Mouse (Mus musculus) forebrain, postnatal 0 days (tissue): ENCODE measurements around the gene Pianp. TPM values are rescaled to one million over a fixed set of nuclear protein-coding genes. Genes with fewer than 3 reads are reported as not detected.

Source experiments
- ATAC-seq: fragments of 200-750 bp; cut with Nextera tagmentation; 2 replicates; pipeline ENCODE4 v1.8.0; 2017; ENCODE audit warnings: mild to moderate bottlenecking, moderate library complexity
- DNase-seq: peaks from one replicate; pipeline ENCODE4 v3.0.0-alpha.2; 2015
- H3K27ac ChIP-seq: fragments of 300-500 bp; sonication (generic); 2 replicates; pipeline ENCODE4 v1.5.1; 2014; ENCODE audit warnings: low read depth, mild to moderate bottlenecking, antibody characterized with exemption, low read length, moderate library complexity, mixed read lengths
- H3K27me3 ChIP-seq: fragments of 300-500 bp; sonication (generic); 2 replicates; pipeline ENCODE4 v1.6.1; 2014; ENCODE audit warnings: mild to moderate bottlenecking, low read length, mixed read lengths; ENCODE audit not compliant: insufficient read depth
- H3K36me3 ChIP-seq: fragments of 300-500 bp; sonication (generic); 2 replicates; pipeline ENCODE4 v1.6.1; 2014; ENCODE audit warnings: mild to moderate bottlenecking, moderate library complexity; ENCODE audit not compliant: insufficient read depth
- H3K4me1 ChIP-seq: fragments of 300-500 bp; sonication (generic); 2 replicates; pipeline ENCODE4 v1.6.1; 2014; ENCODE audit warnings: antibody characterized with exemption; ENCODE audit not compliant: insufficient read depth
- H3K4me2 ChIP-seq: fragments of 300-500 bp; sonication (generic); 2 replicates; pipeline ENCODE4 v1.6.1; 2014; ENCODE audit warnings: low read depth, mild to moderate bottlenecking, moderate library complexity
- H3K4me3 ChIP-seq: fragments of 300-500 bp; sonication (generic); 2 replicates; pipeline ENCODE4 v1.5.1; 2014; ENCODE audit warnings: low read depth, low read length, mixed read lengths
- H3K9ac ChIP-seq: fragments of 300-500 bp; sonication (generic); 2 replicates; pipeline ENCODE4 v1.6.1; 2014; ENCODE audit warnings: mild to moderate bottlenecking
- H3K9me3 ChIP-seq: fragments of 300-500 bp; sonication (generic); 2 replicates; pipeline ENCODE4 v1.6.1; 2016; ENCODE audit warnings: low read length
- CTCF ChIP-seq: sonication (generic); IDR thresholded peaks from 2 replicates; pipeline ENCODE4 v1.5.1; 2016; ENCODE audit warnings: antibody characterized with exemption, control low read depth, low read depth
- WGBS: fragments of 180-500 bp; shearing (Covaris S2); extraction: QIAGEN DNeasy Blood & Tissue Kit; methylation state at CpG from one replicate; pipeline ENCODE4 v1.1.7; 2014; 5-methylcytosine and 5-hydroxymethylcytosine counted together
- polyA plus RNA-seq: library from polyadenylated mRNA; unstranded; fragments of >200 nt; fragmentation: Nextera tagmentation; extraction: Ambion mirVana; gene quantifications from 2 replicates; pipeline ENCODE4 v1.2.1, GENCODE M21; 2015
- total RNA-seq: library from RNA; depleted of rRNA; stranded (reverse); fragments of >200 nt; gene quantifications from 2 replicates; pipeline ENCODE4 v1.2.3, GENCODE M21; 2014

The Pianp gene
- total and polyA plus RNA-seq, 2 experiments from 2014 or later = 18.3 to 68.9 TPM

DNA sequence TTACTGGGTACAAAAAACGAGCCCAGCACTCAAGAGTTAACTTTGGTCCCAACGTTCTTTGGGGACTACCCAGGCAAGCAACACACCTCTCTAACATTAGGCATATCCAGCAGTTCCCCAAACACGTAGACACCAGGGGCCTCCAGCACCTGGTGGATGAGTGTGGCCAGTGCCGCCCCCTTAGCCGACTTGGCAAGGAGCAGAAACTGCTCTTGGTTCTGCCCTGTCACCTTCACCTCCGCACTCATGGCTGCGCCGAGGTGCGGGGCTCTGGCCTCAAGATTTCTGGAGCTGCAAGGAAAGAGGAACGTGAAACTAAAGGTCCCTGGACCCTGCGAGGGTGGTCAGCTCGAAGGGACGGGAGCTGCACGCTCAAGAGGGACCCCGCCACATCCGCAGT is 31.9 kb upstream of the Pianp start:
- WGBS = 43% methylated on average over 16 of the region's 16 CpGs
- Histone ChIP-seq H3K27me3 (no peaks in the 10 kb centered on the region), H3K9ac (peak overlapping the region; percentile 69), H3K9me3 (no peaks in the 10 kb centered on the region), H3K4me3 (peak overlapping the region; percentile 60), H3K27ac (peak overlapping the region; percentile 90; the same call in 1 of the 2 replicates), H3K36me3 (peaks cover 28% of the 10 kb centered on the region), H3K4me1 (peaks cover 14% of the 10 kb centered on the region), H3K4me2 (peak overlapping the region; percentile 93)
- no peak for TF ChIP-seq CTCF
- DNase-seq = no peak
- ATAC-seq = 0 out of 2 replicates have a peak, but pooled peaks have one; percentile 0

DNA sequence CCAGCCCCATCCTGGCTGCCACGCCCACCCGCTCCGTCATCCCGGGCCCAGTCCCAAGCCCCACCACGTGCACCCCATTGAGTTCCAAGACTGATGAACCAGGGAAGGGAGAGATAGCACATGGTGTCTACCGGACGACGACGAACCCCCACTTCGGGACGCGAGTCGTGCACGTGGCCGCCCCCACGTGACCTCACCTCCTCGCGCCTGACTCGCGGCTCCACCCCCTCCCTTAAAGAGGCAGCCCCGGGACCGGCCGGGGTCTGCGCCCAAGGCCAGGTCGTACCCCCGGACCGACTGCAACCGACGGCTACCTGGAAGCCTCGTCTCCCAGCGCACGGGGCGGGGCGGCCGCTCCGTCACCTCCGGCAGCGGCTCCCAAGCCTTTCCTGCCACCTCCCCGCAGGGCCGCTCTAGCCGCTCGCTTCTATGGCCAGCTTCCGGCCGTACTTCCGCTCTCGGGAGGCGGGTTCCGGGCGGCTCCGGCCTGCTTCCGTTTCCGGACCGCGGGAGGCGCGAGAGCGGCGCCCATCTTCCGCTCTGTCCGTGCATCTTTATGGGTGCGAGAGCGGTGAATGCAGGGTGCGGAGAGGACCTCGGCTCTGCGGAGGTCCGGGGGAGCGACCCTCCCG is 31.3 kb upstream of the Pianp start, which contains the start of gene Cops7a:
Gene Cops7a, minus strand, starts transcription at position 451 of the 632 bp plus-strand sequence.
- peak within 1 kb of the TSS; percentile 93 for H3K4me2 ChIP-seq
- ATAC-seq = peak; percentile 97
- TF ChIP-seq CTCF = peak; percentile 32; the same call in 1 of the 2 replicates
- H3K27ac ChIP-seq = peak within 1 kb of the TSS; percentile 90
- peaks cover 24% of the 10 kb centered on the region for H3K36me3 ChIP-seq
- no peaks in the 10 kb centered on the region for H3K9me3 ChIP-seq
- H3K4me1 ChIP-seq = peaks cover 14% of the 10 kb centered on the region
- no peaks in the 10 kb centered on the region for H3K27me3 ChIP-seq
- peak; percentile 96 for DNase-seq
- H3K4me3 ChIP-seq = peak within 1 kb of the TSS; percentile 60
- WGBS = under 1% methylated on average over 68 of the region's 68 CpGs
- H3K9ac ChIP-seq = peak within 1 kb of the TSS; percentile 69

- Histone ChIP-seq H3K4me3 (peak overlapping the region; percentile 60), H3K4me1 (peaks cover 14% of the 10 kb centered on the region), H3K27ac (peak overlapping the region; percentile 90), H3K4me2 (peak overlapping the region; percentile 93), H3K27me3 (no peaks in the 10 kb centered on the region), H3K9ac (peak overlapping the region; percentile 69), H3K9me3 (no peaks in the 10 kb centered on the region), H3K36me3 (peaks cover 19% of the 10 kb centered on the region)
- 14% methylated on average over 15 of the region's 15 CpGs for WGBS
- no peak for TF ChIP-seq CTCF
- ATAC-seq (no peak), DNase-seq (no peak)
These were observed 30.7 kb upstream of the Pianp start for GRCm38 (mm10) chr6:124965747-124966146.

DNA sequence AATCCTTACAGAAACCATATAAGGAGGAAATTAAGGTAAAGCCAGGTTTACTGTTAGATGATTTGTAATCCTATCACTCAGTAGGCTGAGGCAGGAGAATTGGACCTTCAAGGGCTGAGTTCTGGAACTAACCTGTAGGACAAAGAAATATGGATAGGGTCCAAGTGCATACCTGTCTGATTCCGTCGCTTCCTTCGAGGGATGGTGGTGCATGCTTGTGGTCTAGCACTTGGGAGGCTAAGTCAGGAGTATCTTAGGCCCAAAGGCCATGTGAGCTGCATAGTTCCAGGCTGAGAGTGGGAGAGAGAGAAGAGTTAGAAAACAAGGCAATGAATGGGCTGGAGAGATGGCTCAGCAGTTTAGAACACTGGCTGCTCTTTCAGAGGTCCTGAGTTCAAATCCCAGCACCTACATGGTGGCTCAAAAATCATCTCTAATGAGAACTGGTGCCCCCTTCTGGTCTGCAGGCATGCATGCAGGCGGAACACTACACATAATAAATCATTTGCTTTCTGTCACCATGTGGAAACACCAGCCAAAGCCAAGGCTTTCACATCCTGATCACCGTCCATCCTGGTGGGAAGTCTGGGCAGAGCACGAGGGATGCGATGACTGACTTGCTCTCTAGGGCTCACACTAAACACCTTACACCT is 29.9 kb upstream of the Pianp start:
- Histone ChIP-seq H3K4me3 (peak overlapping the region; percentile 60; the same call in 1 of the 2 replicates), H3K4me2 (peak overlapping the region; percentile 93), H3K36me3 (peaks cover 10% of the 10 kb centered on the region; the same call in 1 of the 2 replicates), H3K9ac (no peak overlapping the region), H3K9me3 (no peaks in the 10 kb centered on the region), H3K27ac (no peak overlapping the region), H3K27me3 (no peaks in the 10 kb centered on the region), H3K4me1 (peaks cover 14% of the 10 kb centered on the region)
- DNase-seq (no peak), ATAC-seq (no peak)
- TF ChIP-seq CTCF = peak; percentile 47
- over 99% methylated on average over 7 of the region's 7 CpGs for WGBS

DNA sequence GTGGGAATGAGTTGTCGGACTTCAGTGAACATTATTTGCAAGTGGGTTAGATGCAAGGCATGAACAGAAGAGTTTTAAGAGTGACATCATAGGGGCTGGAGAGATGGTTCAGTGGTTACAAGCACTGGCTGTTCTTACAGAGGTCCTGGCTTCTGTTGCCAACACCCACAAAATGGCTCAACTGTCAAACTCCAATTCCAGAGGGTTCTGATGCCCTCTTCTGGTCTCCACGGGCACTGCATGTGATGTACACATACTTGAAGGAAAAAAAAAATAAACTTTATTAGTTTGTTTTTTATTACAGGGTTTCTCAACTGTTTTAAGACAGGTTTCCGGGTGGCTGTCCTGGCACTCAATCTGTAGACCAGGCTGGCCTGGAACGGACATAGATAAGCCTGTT is 28.7 kb upstream of the Pianp start:
- DNase-seq = peak; percentile 53
- no peak overlapping the region for H3K4me3 ChIP-seq
- no peaks in the 10 kb centered on the region for H3K9me3 ChIP-seq
- no peaks in the 10 kb centered on the region for H3K27me3 ChIP-seq
- 77% methylated on average over 4 of the region's 4 CpGs for WGBS
- no peak overlapping the region for H3K4me2 ChIP-seq
- H3K4me1 ChIP-seq = peaks cover 14% of the 10 kb centered on the region
- no peak overlapping the region for H3K27ac ChIP-seq
- peak; percentile 64 for TF ChIP-seq CTCF
- ATAC-seq = no peak
- H3K9ac ChIP-seq = no peak overlapping the region
- no peaks in the 10 kb centered on the region; the same call in 1 of the 2 replicates for H3K36me3 ChIP-seq

DNA sequence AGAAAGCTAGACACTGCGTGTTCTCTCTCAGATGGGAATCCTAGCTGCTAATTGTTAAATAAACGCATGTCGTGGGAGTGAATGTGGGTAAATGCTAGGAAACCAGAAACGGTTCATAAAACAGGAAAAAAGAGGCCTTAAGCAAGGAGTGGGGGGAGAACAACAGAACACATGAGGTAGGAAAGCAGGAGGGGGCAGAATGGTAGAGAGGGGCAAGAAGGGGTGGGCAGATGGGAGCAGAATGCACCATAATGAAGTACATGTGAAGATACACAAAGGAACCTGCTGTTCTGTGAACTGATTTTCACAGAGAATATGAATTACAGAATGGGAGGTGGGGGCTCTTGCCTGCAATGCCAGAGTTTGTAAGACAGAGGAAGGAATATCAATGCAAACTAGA is 4.3 kb upstream of the Pianp start:
- ATAC-seq (peak; percentile 52), DNase-seq (peak; percentile 60)
- no peak overlapping the region for H3K4me2 ChIP-seq
- TF ChIP-seq CTCF = no peak
- no peaks in the 10 kb centered on the region for H3K4me1 ChIP-seq
- H3K36me3 ChIP-seq = no peaks in the 10 kb centered on the region
- no peaks in the 10 kb centered on the region for H3K27me3 ChIP-seq
- 46% methylated on average over 4 of the region's 4 CpGs for WGBS
- no peaks in the 10 kb centered on the region for H3K9me3 ChIP-seq
- H3K27ac ChIP-seq = peak overlapping the region; percentile 67
- no peak overlapping the region for H3K4me3 ChIP-seq
- no peak overlapping the region for H3K9ac ChIP-seq

DNA sequence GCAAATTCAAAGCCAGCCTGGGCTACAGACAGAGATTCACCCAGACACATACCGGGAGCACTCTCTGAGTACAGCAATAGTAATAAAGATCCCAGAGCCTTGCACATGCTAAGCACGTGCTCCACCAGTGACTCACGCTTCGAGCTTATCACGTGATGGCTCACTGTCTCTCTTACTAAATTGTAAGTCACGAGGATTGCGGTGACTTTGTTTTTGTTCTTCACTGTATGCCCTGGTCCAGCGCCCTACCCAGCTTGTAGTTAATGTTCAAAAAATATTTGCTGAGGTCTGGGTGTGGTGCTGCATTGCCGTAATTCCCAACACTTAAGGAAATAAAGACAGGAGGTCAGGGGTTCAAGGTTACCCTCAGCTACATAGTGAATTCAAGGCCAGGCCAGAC is 3.1 kb upstream of the Pianp start:
- DNase-seq = no peak
- Histone ChIP-seq H3K9ac (no peak overlapping the region), H3K4me3 (no peak overlapping the region), H3K4me1 (peaks cover 5% of the 10 kb centered on the region), H3K9me3 (no peaks in the 10 kb centered on the region), H3K4me2 (no peak overlapping the region), H3K27ac (0 out of 2 replicates have a peak overlapping the region, but pooled peaks have one; percentile 21), H3K27me3 (no peaks in the 10 kb centered on the region), H3K36me3 (no peaks in the 10 kb centered on the region)
- no peak for TF ChIP-seq CTCF
- WGBS = 78% methylated on average over 9 of the region's 9 CpGs
- ATAC-seq = no peak
